Mouse (Mus musculus) embryonic facial prominence, embryonic 13.5 days (tissue): ENCODE results near the gene Gm10577. TPM values are rescaled to one million over a fixed set of nuclear protein-coding genes. Genes with fewer than 3 reads are reported as not detected.

ENCODE experiments used
- ATAC-seq: fragments of 200-750 bp; cut with Nextera tagmentation; 2 replicates; pipeline ENCODE4 v1.8.0; 2017; ENCODE audit warnings: low read depth; ENCODE audit not compliant: insufficient number of reproducible peaks, insufficient read depth, low FRiP score, low TSS enrichment
- H3K27ac ChIP-seq: fragments of 300-500 bp; sonication (generic); 2 replicates; pipeline ENCODE4 v1.5.1; 2015; ENCODE audit warnings: moderate library complexity, mild to moderate bottlenecking, inconsistent platforms
- H3K27me3 ChIP-seq: fragments of 300-500 bp; sonication (generic); 2 replicates; pipeline ENCODE4 v1.6.1; 2015; ENCODE audit warnings: mild to moderate bottlenecking, inconsistent platforms
- H3K36me3 ChIP-seq: fragments of 300-500 bp; sonication (generic); 2 replicates; pipeline ENCODE4 v1.6.1; 2015; ENCODE audit warnings: mild to moderate bottlenecking, inconsistent platforms
- H3K4me1 ChIP-seq: fragments of 300-500 bp; sonication (generic); 2 replicates; pipeline ENCODE4 v1.6.1; 2015; ENCODE audit warnings: inconsistent platforms
- H3K4me2 ChIP-seq: fragments of 300-500 bp; sonication (generic); 2 replicates; pipeline ENCODE4 v1.6.1; 2015; ENCODE audit warnings: moderate library complexity, mild to moderate bottlenecking, inconsistent platforms
- H3K4me3 ChIP-seq: fragments of 300-500 bp; sonication (generic); 2 replicates; pipeline ENCODE4 v1.5.1; 2015; ENCODE audit warnings: mild to moderate bottlenecking, inconsistent platforms
- H3K9ac ChIP-seq: fragments of 300-500 bp; sonication (generic); 2 replicates; pipeline ENCODE4 v1.6.1; 2015; ENCODE audit warnings: mild to moderate bottlenecking, inconsistent platforms
- H3K9me3 ChIP-seq: fragments of 300-500 bp; sonication (generic); 2 replicates; pipeline ENCODE4 v1.6.1; 2016; ENCODE audit warnings: inconsistent platforms
- WGBS: fragments of 180-500 bp; shearing (Covaris S2); methylation state at CpG from one replicate; pipeline ENCODE4 v1.1.7; 2015; ENCODE audit warnings: mixed read lengths; 5-methylcytosine and 5-hydroxymethylcytosine counted together
- polyA plus RNA-seq: library from polyadenylated mRNA; unstranded; fragments of >200 nt; fragmentation: Nextera tagmentation; extraction: Ambion mirVana; gene quantifications from 2 replicates; pipeline ENCODE4 v1.2.1, GENCODE M21; 2015

Gm10577 gene
- not detected in 2 replicates for polyA plus RNA-seq

DNA sequence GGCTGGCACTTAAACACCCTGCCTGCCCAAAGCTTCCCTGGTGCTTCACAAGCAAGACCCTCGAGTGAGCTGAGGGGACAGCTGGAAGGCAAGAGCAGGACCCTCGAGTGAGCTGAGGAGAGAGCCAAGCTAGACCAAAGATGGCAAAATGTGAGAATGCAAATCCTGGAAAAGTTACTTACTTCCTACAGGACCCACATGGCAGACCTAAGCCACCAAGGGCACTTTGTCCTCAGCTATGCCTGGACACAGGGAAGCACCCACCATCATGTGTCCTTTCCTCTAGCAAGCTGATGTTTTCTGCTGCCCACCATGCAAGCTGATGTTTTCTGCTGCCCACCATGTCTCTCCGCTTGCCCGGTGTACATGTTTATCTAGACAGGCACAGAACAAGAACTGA, at the start of gene Gm10577:
Gm10577 (minus strand) TSS at position 101 of the 400 bp plus-strand sequence.
- Histone ChIP-seq H3K9ac (no peak within 1 kb of the TSS), H3K4me1 (no peaks in the 10 kb centered on the region), H3K4me2 (no peak within 1 kb of the TSS), H3K36me3 (no peaks in the 10 kb centered on the region), H3K4me3 (no peak within 1 kb of the TSS), H3K9me3 (peaks cover 9% of the 10 kb centered on the region), H3K27ac (no peak within 1 kb of the TSS), H3K27me3 (no peaks in the 10 kb centered on the region)
- ATAC-seq, result no peak
- WGBS, result 81% methylated on average over 4 of the region's 4 CpGs

DNA sequence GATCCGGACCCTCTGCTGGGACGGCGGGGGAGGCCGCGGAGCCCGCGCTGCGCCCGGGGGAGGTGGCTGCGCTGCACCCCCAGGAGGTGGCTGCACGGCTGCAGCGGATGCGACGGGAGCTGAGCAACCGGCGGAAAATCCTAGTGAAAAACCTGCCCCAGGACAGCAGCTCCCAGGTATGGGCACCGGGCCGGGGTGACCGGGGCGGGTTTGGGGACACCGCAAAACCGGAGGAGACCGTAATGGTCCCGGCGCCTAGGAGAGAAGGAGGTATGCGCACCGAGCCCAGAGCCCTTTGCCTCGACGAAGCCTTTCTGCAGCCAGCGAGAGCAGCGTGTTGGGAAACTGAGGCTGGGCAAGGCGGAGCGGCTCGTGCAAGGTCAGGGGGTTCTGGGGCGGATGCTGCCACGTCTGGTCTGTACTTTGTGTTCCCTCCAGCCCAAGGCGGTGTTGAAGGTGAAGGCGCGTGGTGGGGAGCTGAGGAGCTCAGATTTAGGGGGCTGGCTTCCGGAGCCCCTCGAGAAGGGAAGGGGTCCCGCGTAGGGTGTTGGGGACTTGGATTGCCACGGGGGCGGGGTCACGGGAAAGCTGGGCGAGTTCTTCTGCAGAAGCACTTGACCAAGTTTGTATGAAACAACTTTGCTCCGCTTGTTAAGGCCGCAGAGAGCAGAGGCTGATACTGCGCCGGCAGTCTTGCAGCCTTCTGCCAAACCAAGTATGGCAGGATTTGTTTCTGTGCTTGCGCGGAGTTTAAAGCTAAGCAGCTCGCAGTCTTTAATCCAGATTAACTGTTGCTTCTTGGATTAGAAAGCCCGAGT, 48.9 kb upstream of the Gm10577 start:
- under 1% methylated on average over 51 of the region's 55 CpGs for WGBS
- peak overlapping the region; percentile 84 for H3K9ac ChIP-seq
- ATAC-seq, result peak; percentile 54
- H3K4me2 ChIP-seq, result peak overlapping the region; percentile 77
- H3K27me3 ChIP-seq, result peaks cover 3% of the 10 kb centered on the region; the same call in 1 of the 2 replicates
- H3K36me3 ChIP-seq, result no peaks in the 10 kb centered on the region
- no peaks in the 10 kb centered on the region for H3K9me3 ChIP-seq
- H3K4me3 ChIP-seq, result peak overlapping the region; percentile 82
- H3K4me1 ChIP-seq, result peaks cover 14% of the 10 kb centered on the region
- peak overlapping the region; percentile 76 for H3K27ac ChIP-seq

DNA sequence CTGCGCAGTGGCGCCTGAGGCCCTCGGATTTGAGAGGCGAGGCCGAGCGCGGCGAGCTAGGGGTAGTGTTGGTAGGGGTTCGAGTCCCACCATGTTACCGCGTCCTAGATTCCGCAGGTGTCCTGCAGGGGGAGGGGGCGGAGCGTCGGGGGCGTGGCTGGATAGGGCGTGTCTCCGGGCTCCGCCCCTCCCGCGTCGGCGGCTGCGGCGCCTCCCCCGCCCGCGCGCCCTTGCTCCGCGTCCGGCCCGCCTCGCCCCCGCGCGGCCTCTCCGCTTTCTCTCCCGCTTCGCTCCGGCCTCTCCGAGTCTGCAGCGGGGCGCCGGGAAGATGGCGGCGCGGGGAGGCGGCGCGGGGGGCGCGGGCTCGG, 48.3 kb upstream of the Gm10577 start, which contains the start of gene Raver2:
Raver2 (plus strand) TSS at position 198 of the 368 bp plus-strand sequence.
- Histone ChIP-seq H3K27ac (peak within 1 kb of the TSS; percentile 76), H3K27me3 (peaks cover 3% of the 10 kb centered on the region; the same call in 1 of the 2 replicates), H3K4me2 (peak within 1 kb of the TSS; percentile 77), H3K4me3 (peak within 1 kb of the TSS; percentile 82), H3K9ac (peak within 1 kb of the TSS; percentile 84), H3K9me3 (no peaks in the 10 kb centered on the region), H3K36me3 (no peaks in the 10 kb centered on the region), H3K4me1 (peaks cover 14% of the 10 kb centered on the region)
- ATAC-seq, result peak; percentile 84
- WGBS, result 2% methylated on average over 52 of the region's 54 CpGs

DNA sequence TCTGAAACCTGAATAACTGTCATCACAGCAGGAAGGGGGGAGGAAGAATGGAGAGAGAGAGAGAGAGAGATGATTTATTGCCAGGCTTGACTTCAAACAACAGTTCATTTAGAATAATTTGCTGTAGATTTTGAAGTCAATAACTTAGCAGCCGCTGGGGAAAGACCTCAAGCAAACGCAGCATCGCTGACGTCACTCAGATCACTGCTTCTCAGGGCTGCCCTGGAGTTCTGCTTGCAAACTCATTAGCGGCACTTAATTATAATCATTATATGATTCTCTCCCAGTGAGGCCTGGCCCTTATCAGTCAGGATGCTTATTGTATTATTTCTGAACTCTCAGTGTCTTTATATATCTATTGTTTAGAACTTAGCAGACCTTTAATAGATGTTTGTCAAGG, 45.9 kb upstream of the Gm10577 start:
- H3K9me3 ChIP-seq, result peaks cover under 1% of the 10 kb centered on the region; the same call in 1 of the 2 replicates

DNA sequence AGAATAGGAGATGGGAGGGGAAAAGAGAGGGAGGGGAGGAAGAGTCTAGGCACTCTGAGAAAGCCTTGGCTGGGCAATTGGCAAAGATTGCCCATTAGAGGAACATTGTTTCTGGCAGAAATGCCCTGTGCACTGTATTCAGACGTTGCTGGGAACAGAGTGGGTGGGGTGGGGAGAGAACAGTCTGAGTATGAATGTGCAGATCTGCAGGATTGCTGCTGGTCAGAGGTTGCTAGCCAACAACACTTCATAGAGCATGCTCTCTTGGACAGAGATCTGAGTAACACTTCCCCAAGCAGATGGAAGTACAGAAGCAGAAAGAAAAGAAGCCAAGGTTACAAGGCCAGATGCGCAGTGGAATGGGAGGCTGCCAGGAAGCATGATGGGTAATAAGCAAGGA, 41.6 kb upstream of the Gm10577 start:
- Histone ChIP-seq H3K4me1 (no peaks in the 10 kb centered on the region), H3K27ac (no peak overlapping the region), H3K9me3 (peaks cover 4% of the 10 kb centered on the region; the same call in 1 of the 2 replicates), H3K4me3 (no peak overlapping the region), H3K27me3 (no peaks in the 10 kb centered on the region), H3K9ac (no peak overlapping the region), H3K4me2 (no peak overlapping the region), H3K36me3 (no peaks in the 10 kb centered on the region)
- no peak for ATAC-seq
- 70% methylated on average over 2 of the region's 2 CpGs for WGBS

More for the DNA sequence above, 45.9 kb upstream of the Gm10577 start:
- no peak overlapping the region for H3K27ac ChIP-seq
- no peak for ATAC-seq
- peaks cover 3% of the 10 kb centered on the region; the same call in 1 of the 2 replicates for H3K27me3 ChIP-seq
- 54% methylated on average over 5 of the region's 5 CpGs for WGBS
- peaks cover 14% of the 10 kb centered on the region for H3K4me1 ChIP-seq
- no peak overlapping the region for H3K4me2 ChIP-seq
- no peak overlapping the region for H3K9ac ChIP-seq
- H3K36me3 ChIP-seq, result no peaks in the 10 kb centered on the region
- H3K4me3 ChIP-seq, result no peak overlapping the region

DNA sequence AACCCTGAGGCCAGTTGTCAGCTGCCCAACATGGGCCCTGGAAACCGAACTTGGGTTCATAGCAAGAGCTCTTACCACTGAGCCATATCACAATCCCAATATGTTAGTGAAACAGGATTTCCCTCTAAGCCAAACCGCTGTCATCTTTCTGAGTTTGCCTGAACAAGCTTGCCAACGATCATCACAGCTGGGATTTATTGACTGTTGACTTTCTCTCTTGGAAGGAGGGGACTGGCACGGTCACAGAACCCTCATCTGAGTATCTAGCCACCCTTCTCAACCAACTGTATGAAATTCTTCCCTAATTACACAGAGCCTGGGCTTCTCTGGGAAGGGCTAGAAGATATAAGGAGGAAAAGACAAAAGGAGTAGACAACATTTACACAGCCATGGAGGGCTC, 26.1 kb upstream of the Gm10577 start:
- Histone ChIP-seq H3K27me3 (no peaks in the 10 kb centered on the region), H3K4me3 (no peak overlapping the region), H3K9ac (no peak overlapping the region), H3K27ac (no peak overlapping the region), H3K4me1 (no peaks in the 10 kb centered on the region), H3K4me2 (no peak overlapping the region), H3K36me3 (no peaks in the 10 kb centered on the region), H3K9me3 (no peaks in the 10 kb centered on the region)
- 71% methylated on average over 4 of the region's 4 CpGs for WGBS
- no peak for ATAC-seq

DNA sequence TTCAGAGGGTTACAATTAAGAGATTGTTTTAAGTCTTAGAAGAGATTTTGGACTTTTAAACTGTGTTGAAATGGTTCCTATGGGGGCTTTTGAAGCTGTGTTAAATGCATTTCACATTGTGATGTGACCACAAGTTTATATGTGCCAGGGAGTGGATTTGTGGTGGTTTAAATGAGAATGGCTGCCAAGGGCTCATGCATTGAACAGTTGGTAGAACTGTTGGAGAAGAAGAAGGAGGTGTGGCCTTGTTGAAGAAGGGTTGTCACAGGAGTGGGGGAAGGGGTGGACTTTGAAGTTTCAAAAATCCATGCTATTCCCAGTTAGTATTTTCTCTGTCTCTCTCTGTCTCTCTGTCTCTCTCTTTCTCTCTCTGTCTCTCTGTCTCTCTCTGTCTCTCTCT, 23.7 kb upstream of the Gm10577 start:
- Histone ChIP-seq H3K4me3 (no peak overlapping the region), H3K4me2 (no peak overlapping the region), H3K36me3 (no peaks in the 10 kb centered on the region), H3K9ac (no peak overlapping the region), H3K9me3 (no peaks in the 10 kb centered on the region), H3K4me1 (no peaks in the 10 kb centered on the region), H3K27ac (no peak overlapping the region), H3K27me3 (no peaks in the 10 kb centered on the region)
- no peak for ATAC-seq

DNA sequence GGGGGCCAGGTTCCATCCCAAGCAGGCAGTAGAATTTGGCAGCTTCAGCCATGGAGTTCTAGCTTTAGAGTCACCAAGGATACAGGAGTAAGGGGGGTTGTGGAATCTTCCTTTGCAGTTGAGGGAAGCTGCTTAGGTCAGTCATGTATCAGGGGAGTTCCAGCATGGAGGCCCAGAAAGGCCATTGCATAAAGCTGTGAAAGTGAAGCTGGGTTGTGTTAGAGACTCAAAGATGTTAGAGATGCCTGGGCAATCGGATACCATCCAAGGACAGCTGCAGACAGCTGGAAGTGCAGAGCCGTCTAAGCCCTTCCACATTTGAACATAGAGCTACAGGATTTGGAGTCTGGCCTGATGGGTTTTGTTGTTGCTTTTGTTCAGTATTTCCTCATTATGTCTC, 23.2 kb upstream of the Gm10577 start:
- Histone ChIP-seq H3K4me3 (no peak overlapping the region), H3K4me1 (no peaks in the 10 kb centered on the region), H3K9ac (no peak overlapping the region), H3K36me3 (no peaks in the 10 kb centered on the region), H3K27me3 (no peaks in the 10 kb centered on the region), H3K9me3 (no peaks in the 10 kb centered on the region), H3K4me2 (no peak overlapping the region), H3K27ac (no peak overlapping the region)
- 56% methylated on average over 2 of the region's 2 CpGs for WGBS
- ATAC-seq, result no peak

DNA sequence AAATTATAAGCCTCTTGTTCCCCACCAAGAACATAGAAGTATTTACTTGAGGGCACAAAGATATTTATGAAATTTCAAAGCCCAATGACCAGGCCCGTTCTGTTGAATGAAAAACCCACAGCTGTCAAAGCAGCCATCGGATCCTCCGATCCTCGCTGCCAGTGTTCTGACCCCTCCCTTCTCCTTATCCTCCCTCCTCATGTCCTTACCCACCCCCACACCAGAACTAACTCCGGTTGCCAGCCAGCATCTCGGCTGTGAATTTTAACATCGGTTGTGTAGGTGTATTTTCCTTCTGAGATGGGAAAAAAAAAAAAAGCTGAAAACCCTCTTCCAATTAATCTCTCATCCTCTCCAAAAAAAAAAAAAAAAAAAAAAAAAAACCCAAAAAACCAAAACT, 16.7 kb upstream of the Gm10577 start:
- 61% methylated on average over 7 of the region's 7 CpGs for WGBS
- H3K27me3 ChIP-seq, result no peaks in the 10 kb centered on the region

DNA sequence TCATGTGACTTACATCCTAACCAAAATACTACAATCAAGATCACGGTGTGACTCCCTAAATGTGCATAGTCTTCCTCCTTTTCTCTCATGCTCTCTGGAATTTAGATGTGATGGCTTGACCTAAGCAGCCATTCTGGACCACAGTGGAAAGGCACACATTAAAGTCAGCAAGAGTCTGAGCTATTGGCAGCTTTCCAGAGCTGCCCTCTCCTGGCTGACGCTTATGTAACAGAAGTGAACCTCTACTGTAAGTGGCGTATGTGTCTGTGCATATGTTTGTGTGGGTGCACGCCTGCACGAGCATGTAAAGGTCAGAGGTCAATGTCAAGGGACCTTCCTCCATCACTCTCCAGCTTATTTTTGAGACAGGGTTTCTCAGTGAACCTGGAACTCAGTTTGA, 14.6 kb upstream of the Gm10577 start:
- H3K27me3 ChIP-seq, result no peaks in the 10 kb centered on the region

More for the DNA sequence above, 16.7 kb upstream of the Gm10577 start:
- H3K27ac ChIP-seq, result no peak overlapping the region
- no peaks in the 10 kb centered on the region for H3K4me1 ChIP-seq
- no peak overlapping the region for H3K4me3 ChIP-seq
- no peaks in the 10 kb centered on the region for H3K36me3 ChIP-seq
- H3K9me3 ChIP-seq, result no peaks in the 10 kb centered on the region
- H3K4me2 ChIP-seq, result no peak overlapping the region
- no peak overlapping the region for H3K9ac ChIP-seq
- ATAC-seq, result no peak

DNA sequence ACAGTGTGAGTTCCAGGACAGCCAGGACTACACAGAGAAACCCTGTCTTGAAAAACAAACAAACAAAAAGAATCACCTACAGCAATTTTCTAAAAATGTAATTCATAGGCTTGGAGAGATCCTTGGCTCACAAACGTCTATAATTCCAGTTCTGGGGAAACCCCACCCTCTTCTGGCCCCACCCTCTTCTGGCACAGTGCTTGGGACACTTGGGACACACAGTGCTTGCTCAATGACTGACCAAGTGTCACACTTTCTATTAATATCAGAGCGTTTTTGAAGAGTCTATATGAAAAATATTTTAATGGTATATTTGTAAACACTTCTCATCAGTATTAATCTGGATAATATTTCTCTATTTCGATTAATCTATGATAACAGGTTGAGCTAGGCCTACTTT, 12.6 kb upstream of the Gm10577 start:
- H3K9me3 ChIP-seq, result no peaks in the 10 kb centered on the region
- no peak overlapping the region for H3K4me2 ChIP-seq
- H3K9ac ChIP-seq, result no peak overlapping the region
- H3K36me3 ChIP-seq, result no peaks in the 10 kb centered on the region
- H3K27me3 ChIP-seq, result no peaks in the 10 kb centered on the region
- WGBS, result 70% methylated on average over 3 of the region's 3 CpGs
- H3K4me3 ChIP-seq, result no peak overlapping the region
- ATAC-seq, result no peak
- no peaks in the 10 kb centered on the region for H3K4me1 ChIP-seq
- H3K27ac ChIP-seq, result no peak overlapping the region

More for the DNA sequence above, 14.6 kb upstream of the Gm10577 start:
- H3K36me3 ChIP-seq, result no peaks in the 10 kb centered on the region
- ATAC-seq, result no peak
- no peak overlapping the region for H3K9ac ChIP-seq
- 82% methylated on average over 5 of the region's 5 CpGs for WGBS
- H3K27ac ChIP-seq, result no peak overlapping the region
- no peaks in the 10 kb centered on the region for H3K4me1 ChIP-seq
- H3K9me3 ChIP-seq, result no peaks in the 10 kb centered on the region
- no peak overlapping the region for H3K4me2 ChIP-seq
- no peak overlapping the region for H3K4me3 ChIP-seq

DNA sequence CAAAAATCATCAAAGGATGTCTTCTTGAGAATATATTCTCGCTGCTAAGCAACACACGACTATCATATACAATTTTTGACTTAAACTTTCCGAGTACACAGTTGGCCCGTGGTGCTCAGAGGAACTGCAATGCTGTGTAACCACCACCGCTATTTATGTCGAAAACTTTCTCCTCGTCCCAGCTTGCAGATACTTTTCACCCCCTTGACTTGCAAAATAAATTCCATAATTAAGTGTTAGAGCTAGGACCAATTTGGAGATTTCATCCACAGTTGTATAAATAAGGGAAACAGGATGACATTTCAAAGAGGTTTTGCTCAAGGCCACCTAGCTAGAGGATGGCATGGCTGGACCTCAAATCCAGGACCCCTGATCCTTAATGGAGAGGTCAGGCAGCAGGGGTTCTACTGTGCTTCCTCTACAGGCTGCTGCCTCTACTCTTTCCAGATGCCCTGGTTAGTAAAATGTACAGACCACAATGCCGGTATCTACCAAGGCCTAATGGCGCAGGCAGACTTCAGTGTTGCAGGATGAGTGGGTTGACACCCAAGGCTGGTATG, 7.4 kb upstream of the Gm10577 start:
- H3K9ac ChIP-seq, result no peak overlapping the region
- no peak overlapping the region for H3K27ac ChIP-seq
- H3K4me2 ChIP-seq, result no peak overlapping the region
- H3K36me3 ChIP-seq, result no peaks in the 10 kb centered on the region
- H3K4me3 ChIP-seq, result no peak overlapping the region
- WGBS, result 91% methylated on average over 9 of the region's 9 CpGs
- H3K27me3 ChIP-seq, result no peaks in the 10 kb centered on the region
- H3K9me3 ChIP-seq, result peaks cover 6% of the 10 kb centered on the region; the same call in 1 of the 2 replicates
- no peak for ATAC-seq
- peaks cover 4% of the 10 kb centered on the region; the same call in 1 of the 2 replicates for H3K4me1 ChIP-seq
